Mouse (Mus musculus) MEL (cell line): ENCODE data around the gene Nmnat3. TPM values are rescaled to one million over a fixed set of nuclear protein-coding genes. Genes with fewer than 3 reads are reported as not detected.

ENCODE experiments used
- DNase-seq: peaks from one replicate; pipeline ENCODE4 v3.0.0; 2011; ENCODE audit warnings: low read depth, low spot score
- H3K27ac ChIP-seq: 2 replicates; pipeline ENCODE4 v1.5.1; 2012; ENCODE audit warnings: low read depth, mild to moderate bottlenecking, control low read depth, low read length, moderate library complexity; ENCODE audit not compliant: control insufficient read depth
- H3K27me3 ChIP-seq, 2 experiments: fragments of 150-350 bp in 1 of 2; sonication (generic) in 1 of 2; 2 replicates each; pipeline ENCODE4 v1.6.1; 2012; ENCODE audit warnings: low read length in 2 of 2, mild to moderate bottlenecking in 2 of 2, improper control_type of control experiment in 1 of 2, moderate library complexity in 1 of 2; ENCODE audit not compliant: insufficient read depth in 2 of 2, control insufficient read depth in 1 of 2
- H3K36me3 ChIP-seq, 2 experiments: 2 replicates each; pipeline ENCODE4 v1.6.1; 2012 to 2014; ENCODE audit warnings: low read length in 2 of 2, improper control_type of control experiment in 1 of 2, inconsistent platforms in 1 of 2, mild to moderate bottlenecking in 1 of 2; ENCODE audit not compliant: insufficient read depth in 2 of 2, control insufficient read depth in 1 of 2
- H3K4me1 ChIP-seq, 2 experiments: fragments of 150-350 bp in 1 of 2; sonication (generic) in 1 of 2; 2 replicates each; pipeline ENCODE4 v1.6.1; 2012; ENCODE audit warnings: low read length in 2 of 2, improper control_type of control experiment in 1 of 2, mild to moderate bottlenecking in 1 of 2; ENCODE audit not compliant: insufficient read depth in 2 of 2, control insufficient read depth in 1 of 2
- H3K4me3 ChIP-seq, 2 experiments: fragments of 150-350 bp in 1 of 2; sonication (generic) in 1 of 2; 2 replicates each; pipeline ENCODE4 v1.5.1; 2012; ENCODE audit warnings: low read depth in 2 of 2, low read length in 2 of 2, mild to moderate bottlenecking in 2 of 2, moderate library complexity in 2 of 2, control low read depth in 1 of 2, improper control_type of control experiment in 1 of 2; ENCODE audit not compliant: control insufficient read depth in 1 of 2, insufficient read depth in 1 of 2
- H3K79me2 ChIP-seq: 2 replicates; pipeline ENCODE4 v1.6.1; 2012; ENCODE audit warnings: mild to moderate bottlenecking, low read length, moderate library complexity; ENCODE audit not compliant: control insufficient read depth, poor library complexity, insufficient read depth
- H3K9ac ChIP-seq: 2 replicates; pipeline ENCODE4 v1.6.1; 2012; ENCODE audit warnings: low read depth, mild to moderate bottlenecking, control low read depth, low read length, moderate library complexity; ENCODE audit not compliant: control insufficient read depth, poor library complexity, severe bottlenecking
- H3K9me3 ChIP-seq: fragments of 150-350 bp; sonication (generic); replicated peaks from 2 replicates; pipeline ENCODE4 v1.6.1; 2012; ENCODE audit warnings: mild to moderate bottlenecking, low read length, improper control_type of control experiment, moderate library complexity; ENCODE audit not compliant: insufficient read depth
- BHLHE40 ChIP-seq: IDR thresholded peaks from 2 replicates; pipeline ENCODE4 v1.6.1; 2012; ENCODE audit warnings: low read depth, mild to moderate bottlenecking, inconsistent platforms, low read length, improper control_type of control experiment, borderline replicate concordance
- CHD1 ChIP-seq: IDR thresholded peaks from 2 replicates; pipeline ENCODE4 v1.6.1; 2012; ENCODE audit warnings: low read depth, mild to moderate bottlenecking, inconsistent platforms, low read length, improper control_type of control experiment
- CHD2 ChIP-seq: IDR thresholded peaks from 2 replicates; pipeline ENCODE4 v1.6.1; 2011; ENCODE audit warnings: low read length, improper control_type of control experiment
- CTCF ChIP-seq, 3 experiments: IDR thresholded peaks in 2 of 3; conservative IDR thresholded peaks in 1 of 3; 2 replicates each; pipeline ENCODE4 v1.5.1; 2011 to 2012; ENCODE audit warnings: low read length in 3 of 3, low read depth in 2 of 3, mild to moderate bottlenecking in 2 of 3, improper control_type of control experiment in 1 of 3, inconsistent platforms in 1 of 3, mixed read lengths in 1 of 3, moderate library complexity in 1 of 3; ENCODE audit not compliant: control insufficient read depth in 1 of 3, insufficient read depth in 1 of 3, poor library complexity in 1 of 3, severe bottlenecking in 1 of 3
- ELF1 ChIP-seq: IDR thresholded peaks from 2 replicates; pipeline ENCODE4 v1.6.1; 2014; ENCODE audit warnings: low read depth, mild to moderate bottlenecking, inconsistent platforms, low read length, improper control_type of control experiment, moderate library complexity
- EP300 ChIP-seq, 2 experiments: IDR thresholded peaks; 2 replicates each; pipeline ENCODE4 v1.6.1; 2011; ENCODE audit warnings: improper control_type of control experiment in 2 of 2, low read length in 2 of 2, low read depth in 1 of 2, mild to moderate bottlenecking in 1 of 2
- ETS1 ChIP-seq: IDR thresholded peaks from 2 replicates; pipeline ENCODE4 v1.6.1; 2012; ENCODE audit warnings: low read depth, mild to moderate bottlenecking, inconsistent platforms, low read length, improper control_type of control experiment, moderate library complexity
- GABPA ChIP-seq: IDR thresholded peaks from 2 replicates; pipeline ENCODE4 v1.6.1; 2012; ENCODE audit warnings: low read depth, mild to moderate bottlenecking, inconsistent platforms, low read length, improper control_type of control experiment, moderate library complexity
- GATA1 ChIP-seq: IDR thresholded peaks from 2 replicates; pipeline ENCODE4 v1.6.1; 2011; ENCODE audit warnings: low read depth, low read length, improper control_type of control experiment
- MAFK ChIP-seq: IDR thresholded peaks from 2 replicates; pipeline ENCODE4 v1.6.1; 2011; ENCODE audit warnings: low read depth, mild to moderate bottlenecking, low read length, improper control_type of control experiment, borderline replicate concordance
- MAZ ChIP-seq: IDR thresholded peaks from 2 replicates; pipeline ENCODE4 v1.6.1; 2012; ENCODE audit warnings: low read depth, mild to moderate bottlenecking, inconsistent platforms, low read length, improper control_type of control experiment
- MEF2A ChIP-seq: IDR thresholded peaks from 2 replicates; pipeline ENCODE4 v1.6.1; 2014; ENCODE audit warnings: low read depth, mild to moderate bottlenecking, inconsistent platforms, low read length, improper control_type of control experiment; ENCODE audit not compliant: poor library complexity, insufficient replicate concordance, severe bottlenecking; ENCODE audit errors: extremely low read depth
- MYB ChIP-seq: IDR thresholded peaks from 2 replicates; pipeline ENCODE4 v1.6.1; 2011; ENCODE audit warnings: mild to moderate bottlenecking, low read depth, low read length, improper control_type of control experiment
- MYC ChIP-seq: IDR thresholded peaks from 2 replicates; pipeline ENCODE4 v1.6.1; 2011; ENCODE audit warnings: low read depth, mild to moderate bottlenecking, low read length, improper control_type of control experiment, moderate library complexity
- NELFE ChIP-seq: IDR thresholded peaks from 2 replicates; pipeline ENCODE4 v1.6.1; 2011; ENCODE audit warnings: low read depth, low read length, improper control_type of control experiment
- NRF1 ChIP-seq: IDR thresholded peaks from 2 replicates; pipeline ENCODE4 v1.6.1; 2014; ENCODE audit warnings: low read depth, mild to moderate bottlenecking, inconsistent platforms, low read length, improper control_type of control experiment, moderate library complexity; ENCODE audit not compliant: poor library complexity, insufficient read depth, severe bottlenecking
- POLR2AphosphoS2 ChIP-seq: IDR thresholded peaks from 2 replicates; pipeline ENCODE4 v1.6.1; 2011; ENCODE audit warnings: low read length, improper control_type of control experiment
- POLR2AphosphoS5 ChIP-seq: IDR thresholded peaks from 2 replicates; pipeline ENCODE4 v1.6.1; 2012; ENCODE audit warnings: low read depth, borderline replicate concordance, mild to moderate bottlenecking, inconsistent platforms, low read length, moderate library complexity, mixed read lengths
- RAD21 ChIP-seq: IDR thresholded peaks from 2 replicates; pipeline ENCODE4 v1.6.1; 2011; ENCODE audit warnings: mild to moderate bottlenecking, low read depth, low read length, improper control_type of control experiment
- RCOR1 ChIP-seq: IDR thresholded peaks from 2 replicates; pipeline ENCODE4 v1.6.1; 2012; ENCODE audit warnings: low read depth, mild to moderate bottlenecking, inconsistent platforms, low read length, improper control_type of control experiment
- SIN3A ChIP-seq: IDR thresholded peaks from 2 replicates; pipeline ENCODE4 v1.6.1; 2012; ENCODE audit warnings: low read length, improper control_type of control experiment, inconsistent platforms
- TAL1 ChIP-seq: IDR thresholded peaks from 2 replicates; pipeline ENCODE4 v1.6.1; 2012; ENCODE audit warnings: mild to moderate bottlenecking, inconsistent platforms, low read length, moderate library complexity, mixed read lengths
- UBTF ChIP-seq: IDR thresholded peaks from 2 replicates; pipeline ENCODE4 v1.6.1; 2012; ENCODE audit warnings: low read depth, mild to moderate bottlenecking, inconsistent platforms, low read length, improper control_type of control experiment, moderate library complexity, borderline replicate concordance; ENCODE audit not compliant: insufficient read depth
- USF1 ChIP-seq: IDR thresholded peaks from 2 replicates; pipeline ENCODE4 v1.6.1; 2014; ENCODE audit warnings: low read depth, mild to moderate bottlenecking, inconsistent platforms, low read length, improper control_type of control experiment, moderate library complexity
- ZKSCAN1 ChIP-seq: IDR thresholded peaks from 2 replicates; pipeline ENCODE4 v1.6.1; 2012; ENCODE audit warnings: low read depth, mild to moderate bottlenecking, inconsistent platforms, low read length, improper control_type of control experiment, moderate library complexity
- polyA plus RNA-seq, 2 experiments: library from polyadenylated mRNA; stranded (reverse) in 1 of 2; unstranded in 1 of 2; fragments of >175 nt in 1 of 2; fragments of >200 nt in 1 of 2; gene quantifications; 2 replicates each; pipeline versions ENCODE4 v1.2.1 to v1.2.4; 2012; ENCODE audit warnings: low replicate concordance in 2 of 2, low read depth in 1 of 2; ENCODE audit not compliant: insufficient read length in 2 of 2, insufficient read depth in 1 of 2, missing spikeins in 1 of 2
- total RNA-seq: library from RNA; depleted of rRNA; stranded (reverse); fragments of 300-350 nt; gene quantifications from 2 replicates; pipeline ENCODE4 v1.2.3, GENCODE M21; 2012

Gene Nmnat3
- total and polyA plus RNA-seq, 3 experiments: 14.4 to 15.2 TPM; not detected in 1

DNA sequence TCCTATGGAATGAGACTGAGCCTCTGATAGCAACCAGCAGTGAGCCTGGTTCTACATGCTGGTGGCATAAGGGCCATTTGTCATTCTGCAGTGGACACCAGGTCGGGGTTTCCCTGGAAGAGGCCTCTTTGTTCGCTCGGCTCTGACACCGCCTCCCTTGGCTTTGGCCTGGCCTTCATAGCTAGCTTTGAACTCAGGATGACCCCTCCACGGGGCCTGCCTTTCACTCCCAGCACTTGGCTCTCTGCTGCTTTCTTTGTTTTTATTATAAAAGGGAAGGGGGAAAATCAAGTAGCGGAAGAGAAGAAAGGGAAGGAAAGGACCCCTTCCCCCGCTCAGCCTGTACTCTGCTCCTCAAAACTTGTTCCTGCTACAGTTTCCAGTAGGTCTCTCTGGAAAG lies 142.6 kb downstream of the Nmnat3 start:
- no peak overlapping the region for H3K27ac ChIP-seq
- no peak for TF ChIP-seq POLR2AphosphoS2
- TF ChIP-seq SIN3A: no peak
- TF ChIP-seq ETS1: no peak
- TF ChIP-seq MEF2A: no peak
- TF ChIP-seq RCOR1: no peak
- TF ChIP-seq MAZ: no peak
- no peak for TF ChIP-seq CTCF (IDR thresholded peaks at IDR 0.05 in 2 of 3, conservative IDR thresholded peaks at IDR 0.05 in 1 of 3; ENCODE audit: control insufficient read depth in 1 of 3, insufficient read depth in 1 of 3, low read depth in 2 of 3, low read length in 3 of 3, poor library complexity in 1 of 3, severe bottlenecking in 1 of 3)
- TF ChIP-seq UBTF: no peak
- no peak for TF ChIP-seq BHLHE40
- TF ChIP-seq POLR2AphosphoS5: no peak
- no peak for TF ChIP-seq NRF1
- H3K9me3 ChIP-seq: no peaks in the 10 kb centered on the region
- no peaks in the 10 kb centered on the region for H3K36me3 ChIP-seq
- DNase-seq: no peak
- H3K9ac ChIP-seq: no peak overlapping the region
- no peaks in the 10 kb centered on the region for H3K4me1 ChIP-seq
- H3K27me3 ChIP-seq: no peaks in the 10 kb centered on the region
- H3K79me2 ChIP-seq: no peaks in the 10 kb centered on the region
- H3K4me3 ChIP-seq: no peak overlapping the region

- no peak overlapping the region for H3K4me3 ChIP-seq
- TF ChIP-seq EP300 (IDR thresholded peaks at IDR 0.05; ENCODE audit: low read depth in 1 of 2, low read length in 2 of 2) (no peak), GABPA (no peak), MYC (no peak), TAL1 (no peak), NRF1 (no peak), USF1 (no peak), MYB (no peak), MAZ (no peak), RAD21 (no peak), RCOR1 (no peak), POLR2AphosphoS2 (no peak), ZKSCAN1 (no peak), ELF1 (no peak), GATA1 (no peak), CHD2 (no peak), SIN3A (no peak), NELFE (no peak), MAFK (no peak), CHD1 (no peak)
- H3K27me3 ChIP-seq: no peaks in the 10 kb centered on the region
- H3K4me1 ChIP-seq: no peaks in the 10 kb centered on the region
- no peaks in the 10 kb centered on the region for H3K36me3 ChIP-seq
- no peak overlapping the region for H3K9ac ChIP-seq
- no peaks in the 10 kb centered on the region for H3K79me2 ChIP-seq
- no peak overlapping the region for H3K27ac ChIP-seq
- H3K9me3 ChIP-seq: no peaks in the 10 kb centered on the region
- DNase-seq: no peak
Observed at GRCm38 (mm10) chr9:98430528-98430927, 143.3 kb downstream of the Nmnat3 start.
